Mouse (Mus musculus) liver, adult 2 months (tissue): ENCODE results near the gene Eed.

Experiments
- CTCF ChIP-seq: fragments of 200-500 bp; IDR thresholded peaks from 2 replicates; pipeline ENCODE4 v1.5.1; 2011; ENCODE audit warnings: low read depth, low read length, control low read depth
- POLR2A ChIP-seq: fragments of 200-500 bp; IDR thresholded peaks from 2 replicates; pipeline ENCODE4 v1.6.1; 2011; ENCODE audit warnings: low read length, control low read depth; ENCODE audit not compliant: insufficient read depth; ENCODE audit errors: extremely low read depth

GRCm38 (mm10) chr7:89908421-89908820 is 72.4 kb downstream of the Eed start:
- TF ChIP-seq POLR2A = no peak
- TF ChIP-seq CTCF = no peak
